Mouse (Mus musculus): ENCODE results near the gene Carnmt1. TPM values are rescaled to one million over a fixed set of nuclear protein-coding genes. Genes with fewer than 3 reads are reported as not detected.

Carnmt1 gene
- total RNA-seq (2017), result 6.6 to 20.4 TPM (median 15.4 TPM) in 3 replicates

DNA sequence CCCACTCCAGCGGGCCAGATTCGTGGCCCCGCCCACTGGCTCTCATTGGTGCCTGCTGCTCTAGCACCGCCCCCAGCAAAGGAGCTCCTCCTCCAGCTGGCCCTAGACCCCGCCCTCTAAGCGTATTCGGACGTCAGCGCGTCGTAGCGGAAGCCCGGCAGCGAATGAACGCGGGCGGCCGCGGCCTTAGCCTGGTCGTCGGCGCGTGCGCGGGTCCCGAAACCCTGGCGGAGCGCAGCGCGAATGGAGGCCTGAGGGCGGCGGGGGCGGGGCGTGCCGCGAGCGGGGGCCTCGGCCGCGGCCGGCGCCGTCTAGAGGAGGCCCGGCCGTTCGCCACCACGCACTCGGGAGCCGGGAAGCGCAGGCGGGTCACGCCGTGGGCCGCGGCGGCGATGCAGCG lies at the start of gene Carnmt1:
Gene Carnmt1, plus strand, starts transcription at position 157 of the 400 bp plus-strand sequence.
- ATAC-seq (replicated peaks; ENCODE audit: insufficient number of reproducible peaks, low FRiP score, low TSS enrichment, poor library complexity, severe bottlenecking), result peak; percentile 97

DNA sequence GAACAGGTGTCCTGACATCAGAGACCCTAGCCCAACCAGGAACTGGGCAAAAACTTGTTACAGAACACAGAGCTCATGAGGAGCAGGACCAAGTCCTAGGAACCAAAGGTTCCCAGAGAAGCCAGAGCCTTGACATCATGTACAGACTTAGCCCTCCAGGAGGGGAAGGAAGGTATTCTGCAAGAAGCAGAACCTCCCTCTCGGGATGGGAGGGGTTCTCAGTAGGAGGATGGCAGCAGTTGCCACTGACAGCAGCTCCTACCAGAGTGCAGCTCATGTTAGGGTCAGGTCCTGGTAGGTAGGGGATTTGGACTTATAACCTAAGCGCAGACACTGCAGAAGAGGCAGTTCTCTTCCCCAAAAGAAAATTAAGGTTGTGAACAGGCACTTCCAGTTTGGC lies 46.7 kb upstream of the Carnmt1 start:
- ATAC-seq (replicated peaks; ENCODE audit: insufficient number of reproducible peaks, low FRiP score, low TSS enrichment, poor library complexity, severe bottlenecking), result peak; percentile 52

DNA sequence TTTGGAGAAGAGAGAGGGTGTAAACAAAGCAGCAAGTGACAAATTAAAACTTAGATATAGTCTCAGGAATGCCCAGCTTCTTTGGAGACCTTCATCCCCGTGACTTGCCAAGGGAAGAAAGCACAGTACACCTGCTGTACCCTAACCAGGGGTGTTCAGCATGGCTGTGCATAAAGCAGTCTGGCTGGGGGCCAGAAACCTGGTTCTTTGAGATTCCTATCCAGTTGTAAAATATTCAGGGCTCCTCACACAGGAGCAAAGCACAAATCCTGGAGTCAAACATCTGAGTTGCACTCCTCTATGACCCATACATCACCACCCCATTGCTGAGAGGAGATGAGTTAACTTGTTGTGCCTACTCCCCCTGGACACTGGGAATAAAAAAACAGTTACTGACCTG lies 41.0 kb upstream of the Carnmt1 start:
- ATAC-seq (replicated peaks; ENCODE audit: insufficient number of reproducible peaks, low FRiP score, low TSS enrichment, poor library complexity, severe bottlenecking), result no peak

DNA sequence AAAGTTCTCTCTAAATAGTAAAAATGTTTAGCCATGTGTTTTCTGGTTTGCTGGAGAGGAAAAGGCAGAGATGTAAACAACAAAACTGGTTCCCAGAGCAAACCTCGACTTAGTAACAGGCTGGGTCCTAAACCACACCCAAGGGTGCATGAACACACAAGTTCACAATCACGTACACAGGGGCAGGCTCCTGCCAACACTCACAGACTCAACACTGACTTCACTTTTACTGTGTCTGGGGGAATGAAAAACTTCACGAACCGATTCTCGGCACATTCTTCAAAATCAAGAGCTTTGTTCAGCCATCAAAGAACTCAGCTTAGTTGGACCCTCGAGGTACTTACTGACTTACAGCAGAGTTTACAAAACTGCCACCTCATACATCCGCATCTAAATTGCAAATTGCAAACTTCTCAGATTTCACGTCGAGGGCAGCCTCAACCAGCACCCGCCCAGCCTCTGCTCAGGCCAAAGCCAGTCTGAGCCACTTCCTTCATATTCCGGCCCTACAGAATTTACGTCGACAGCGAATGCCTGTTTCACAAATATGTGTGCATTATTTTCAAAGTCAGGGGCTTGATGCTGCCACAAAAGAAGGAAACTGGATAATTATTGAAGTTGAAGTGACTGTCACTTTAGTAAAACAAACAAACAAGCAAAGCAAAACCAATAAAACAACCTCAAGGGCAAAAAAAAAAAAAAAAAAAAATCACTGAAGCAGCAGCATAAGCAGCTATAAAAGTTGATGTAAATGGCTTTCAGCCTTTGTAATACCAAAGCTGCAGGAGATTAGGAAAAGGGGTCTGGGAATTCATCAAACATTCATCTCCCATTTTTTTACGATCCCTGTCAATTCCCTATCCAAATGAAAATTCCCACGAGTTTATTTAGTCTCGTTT lies 40.1 kb upstream of the Carnmt1 start:
- peak; percentile 57 for ATAC-seq (replicated peaks; ENCODE audit: insufficient number of reproducible peaks, low FRiP score, low TSS enrichment, poor library complexity, severe bottlenecking)

DNA sequence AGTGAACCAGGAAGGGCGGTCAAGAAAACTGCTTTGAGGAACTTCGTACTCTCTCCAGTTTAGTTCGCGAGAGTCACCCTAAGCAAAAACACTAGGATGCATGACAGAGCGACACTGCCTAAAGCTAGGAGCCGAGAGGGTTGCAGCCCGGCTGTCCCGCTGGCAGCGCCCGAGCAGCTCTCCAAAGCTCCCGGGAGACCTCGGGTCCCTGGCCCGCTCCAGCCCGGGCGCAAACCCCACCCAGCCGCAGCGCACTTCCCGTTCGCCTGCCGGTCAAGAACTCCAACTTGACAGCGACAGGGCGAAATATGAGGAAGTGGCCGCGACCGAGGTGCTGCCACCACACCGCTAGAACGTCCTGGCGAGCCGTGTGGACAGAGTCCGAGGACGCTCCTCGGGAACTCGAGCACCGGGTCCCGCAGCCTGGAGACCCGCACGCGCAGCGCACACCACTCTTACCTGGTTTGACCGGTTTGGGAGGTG lies 39.4 kb upstream of the Carnmt1 start:
- ATAC-seq (replicated peaks; ENCODE audit: insufficient number of reproducible peaks, low FRiP score, low TSS enrichment, poor library complexity, severe bottlenecking), result peak; percentile 62

DNA sequence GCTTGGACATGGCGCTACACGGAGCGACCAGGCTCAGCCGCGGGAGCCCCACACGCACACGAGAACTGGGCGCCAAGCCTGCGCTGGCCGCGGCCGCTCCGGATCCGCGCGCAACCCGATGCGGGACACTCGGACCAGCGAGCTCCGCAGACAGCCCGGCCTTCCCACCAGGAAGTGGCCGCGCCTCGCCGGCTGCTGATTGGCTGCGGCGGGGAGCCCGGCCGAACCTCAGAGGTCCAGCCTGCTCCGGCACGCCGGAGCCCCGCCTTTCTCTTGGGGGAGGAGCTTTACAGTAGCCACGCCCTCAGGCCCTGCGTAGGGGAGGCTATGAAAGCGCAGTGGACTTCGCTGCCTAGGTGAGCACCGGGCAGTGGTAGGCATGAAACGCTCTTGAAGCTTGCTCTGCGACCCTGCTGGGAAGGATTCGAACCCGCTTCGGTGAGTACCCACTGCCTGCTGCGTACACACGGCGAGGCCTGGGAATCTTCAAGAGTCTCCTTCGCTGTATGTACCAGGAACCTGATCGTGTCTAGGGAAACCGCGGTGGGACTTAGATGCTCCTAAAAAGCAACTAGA lies 38.8 kb upstream of the Carnmt1 start, which contains the start of the genes Ostf1 and Nmrk1:
Gene Ostf1, minus strand, starts transcription at position 180 of the 576 bp plus-strand sequence.
Gene Nmrk1, plus strand, starts transcription at position 307 of the 576 bp plus-strand sequence.
- ATAC-seq (replicated peaks; ENCODE audit: insufficient number of reproducible peaks, low FRiP score, low TSS enrichment, poor library complexity, severe bottlenecking), result peak; percentile 92

DNA sequence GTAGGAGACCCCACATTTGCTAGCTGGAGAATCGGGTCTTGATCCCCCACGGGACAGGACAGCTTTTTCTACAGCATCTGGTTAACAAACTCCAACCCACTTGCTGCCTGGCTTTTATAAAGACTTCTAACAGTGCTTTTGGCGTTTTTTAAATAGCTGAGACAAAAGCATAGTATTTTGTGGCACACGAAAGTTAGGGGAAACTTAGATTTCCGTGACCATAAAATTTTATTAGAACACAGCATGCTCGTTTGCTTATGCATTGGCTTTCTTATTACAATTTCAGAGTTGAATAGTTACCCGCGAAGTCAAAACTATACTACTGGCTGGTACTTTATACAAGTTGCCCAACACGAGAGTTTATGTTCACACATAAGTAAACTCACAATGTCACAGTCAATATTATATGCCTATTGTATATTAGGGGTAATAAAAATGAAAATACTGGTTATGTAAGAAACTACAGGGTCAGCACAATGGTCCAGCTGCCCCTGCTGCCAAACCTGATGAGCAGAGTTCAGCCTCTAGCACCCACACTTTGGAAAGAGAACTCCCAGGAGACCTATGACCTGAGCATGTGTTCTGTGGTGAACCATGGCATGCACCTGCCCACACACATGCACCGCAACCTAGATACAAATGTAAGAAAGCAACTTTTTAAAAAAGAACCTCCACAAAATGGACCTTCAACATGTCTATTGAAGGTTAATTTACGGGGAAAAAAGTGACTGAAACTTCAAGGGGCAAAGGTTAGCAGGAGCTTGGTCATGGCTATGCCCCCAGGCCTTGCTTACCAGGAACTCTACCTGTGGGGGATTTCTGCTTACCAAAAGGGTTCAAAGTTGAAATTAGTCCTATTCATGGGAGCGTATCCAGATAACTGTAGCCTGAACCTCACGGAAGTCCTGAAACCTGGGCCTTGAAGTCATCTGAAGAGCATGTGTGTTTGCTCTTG lies 38.1 kb upstream of the Carnmt1 start:
- no peak for ATAC-seq (replicated peaks; ENCODE audit: insufficient number of reproducible peaks, low FRiP score, low TSS enrichment, poor library complexity, severe bottlenecking)

DNA sequence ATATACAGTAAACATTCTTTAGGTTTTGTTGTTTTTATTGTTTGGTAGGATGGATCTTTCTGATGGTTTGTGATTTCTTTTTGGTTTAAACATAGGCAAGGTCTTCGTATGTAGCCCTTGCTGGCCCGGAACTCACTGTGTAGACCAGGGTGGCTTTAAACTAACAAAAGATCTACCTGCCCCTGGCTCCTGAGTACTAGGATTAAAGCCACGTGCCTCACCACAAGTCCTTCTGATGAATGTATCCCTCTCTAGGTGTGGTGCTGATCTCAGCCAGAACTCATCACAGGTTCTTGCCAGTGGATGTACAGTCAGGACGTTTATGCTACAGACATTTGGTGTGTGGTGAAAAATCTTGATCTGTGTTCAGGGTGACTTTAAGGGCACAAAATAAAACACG lies 32.6 kb upstream of the Carnmt1 start:
- no peak for ATAC-seq (replicated peaks; ENCODE audit: insufficient number of reproducible peaks, low FRiP score, low TSS enrichment, poor library complexity, severe bottlenecking)

DNA sequence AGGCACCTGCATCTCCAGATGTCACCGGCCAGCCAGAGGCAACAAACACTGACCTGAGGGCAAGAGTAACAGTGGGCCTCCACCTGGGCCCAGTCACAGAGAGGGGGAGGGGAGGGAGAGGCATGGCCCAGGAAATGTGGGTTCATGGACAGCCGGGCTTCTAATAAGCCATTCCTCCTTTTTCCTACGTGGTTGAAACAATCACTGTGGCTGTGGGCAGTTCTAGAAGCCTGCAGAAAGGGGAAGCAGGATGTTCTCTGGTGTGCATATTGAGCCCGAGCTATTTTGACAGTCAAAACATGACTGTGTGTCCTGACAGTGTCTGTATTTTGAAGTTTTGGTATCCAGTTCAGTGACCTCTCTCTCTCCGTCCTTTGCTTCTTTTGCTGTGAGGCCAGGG lies 31.6 kb upstream of the Carnmt1 start:
- no peak for ATAC-seq (replicated peaks; ENCODE audit: insufficient number of reproducible peaks, low FRiP score, low TSS enrichment, poor library complexity, severe bottlenecking)

DNA sequence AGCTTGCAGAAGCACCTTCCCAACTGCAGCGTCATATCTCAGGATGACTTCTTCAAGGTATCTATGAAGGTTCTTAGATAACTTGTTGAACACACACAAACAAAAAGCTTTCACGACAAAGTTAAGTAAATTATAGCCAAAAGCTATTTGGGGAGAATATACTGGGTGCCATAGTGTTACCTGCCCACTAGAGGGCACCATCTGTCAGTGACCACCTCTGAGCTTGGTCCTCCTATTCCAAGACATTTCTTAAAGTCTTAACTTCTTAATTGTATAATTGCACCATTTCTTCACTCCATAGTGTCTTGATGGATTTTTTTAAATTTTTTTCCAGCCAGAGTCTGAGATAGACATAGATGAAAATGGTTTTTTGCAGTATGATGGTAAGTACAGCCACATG lies 31.0 kb upstream of the Carnmt1 start:
- no peak for ATAC-seq (replicated peaks; ENCODE audit: insufficient number of reproducible peaks, low FRiP score, low TSS enrichment, poor library complexity, severe bottlenecking)

GRCm38 (mm10) chr19:18641001-18641400 lies 29.6 kb upstream of the Carnmt1 start:
- ATAC-seq (replicated peaks; ENCODE audit: insufficient number of reproducible peaks, low FRiP score, low TSS enrichment, poor library complexity, severe bottlenecking), result no peak

DNA sequence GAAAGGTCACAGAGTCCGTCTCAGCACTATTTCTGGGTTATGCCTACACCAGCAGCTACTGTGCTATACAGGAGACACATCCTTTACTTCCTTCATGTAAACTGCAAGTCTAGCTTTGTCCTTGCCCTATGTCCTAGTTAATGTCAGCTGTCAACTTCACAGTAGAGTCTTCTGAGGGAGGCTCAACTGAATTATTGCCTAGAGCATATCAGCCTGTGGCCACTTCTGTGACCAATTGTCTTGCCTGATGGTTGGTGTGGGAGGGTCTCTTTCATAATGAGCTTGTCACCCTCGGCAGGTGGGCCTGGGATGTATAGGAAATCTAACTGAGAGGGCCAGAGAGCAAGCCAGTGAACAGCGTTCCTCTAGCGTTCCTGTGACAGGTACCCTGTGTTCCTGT lies 27.2 kb upstream of the Carnmt1 start:
- no peak for ATAC-seq (replicated peaks; ENCODE audit: insufficient number of reproducible peaks, low FRiP score, low TSS enrichment, poor library complexity, severe bottlenecking)

- ATAC-seq (replicated peaks; ENCODE audit: insufficient number of reproducible peaks, low FRiP score, low TSS enrichment, poor library complexity, severe bottlenecking), result no peak
Measured at GRCm38 (mm10) chr19:18644084-18644483, 26.5 kb upstream of the Carnmt1 start.

DNA sequence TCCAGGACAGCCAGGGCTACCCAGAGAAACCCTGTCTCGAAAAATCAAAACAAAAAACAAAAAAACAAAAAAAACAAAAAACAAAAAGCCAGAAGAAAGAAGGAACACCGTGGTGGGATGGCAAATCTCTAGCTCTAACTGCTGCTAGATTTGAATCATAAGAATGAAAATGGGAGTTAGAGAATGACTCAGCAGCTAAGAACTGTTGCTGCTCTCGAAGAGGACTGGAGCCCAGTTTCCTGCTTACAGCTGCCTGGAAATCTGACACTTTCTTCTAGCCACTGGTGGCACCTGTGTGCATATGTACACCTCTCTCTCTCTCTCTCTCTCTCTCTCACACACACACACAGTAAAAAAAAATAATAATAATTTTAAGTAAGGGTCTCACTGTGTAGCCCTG lies 24.2 kb upstream of the Carnmt1 start:
- no peak for ATAC-seq (replicated peaks; ENCODE audit: insufficient number of reproducible peaks, low FRiP score, low TSS enrichment, poor library complexity, severe bottlenecking)

- no peak for ATAC-seq (replicated peaks; ENCODE audit: insufficient number of reproducible peaks, low FRiP score, low TSS enrichment, poor library complexity, severe bottlenecking)
Measured at GRCm38 (mm10) chr19:18646853-18647420, 23.6 kb upstream of the Carnmt1 start.

- ATAC-seq (replicated peaks; ENCODE audit: insufficient number of reproducible peaks, low FRiP score, low TSS enrichment, poor library complexity, severe bottlenecking), result no peak
Measured at GRCm38 (mm10) chr19:18647775-18648557, 22.6 kb upstream of the Carnmt1 start.

DNA sequence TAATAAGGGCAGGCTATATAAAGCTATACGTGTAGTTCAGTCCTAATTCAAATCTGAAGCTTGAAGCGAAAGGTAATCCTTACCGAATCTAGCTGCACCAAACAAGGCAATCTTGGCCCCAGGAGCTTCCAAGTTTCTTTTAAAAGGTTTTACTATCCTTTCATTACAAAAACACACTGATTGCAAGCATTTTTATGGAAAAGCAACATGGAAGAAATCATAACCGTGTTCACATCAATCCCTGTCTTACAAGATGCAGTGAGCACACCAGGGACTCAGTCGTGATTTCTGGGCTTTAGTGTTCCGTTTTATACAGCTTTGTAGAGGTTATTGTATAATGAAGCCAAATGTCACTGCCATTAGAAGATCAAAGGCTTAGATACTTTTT lies 22.0 kb upstream of the Carnmt1 start:
- no peak for ATAC-seq (replicated peaks; ENCODE audit: insufficient number of reproducible peaks, low FRiP score, low TSS enrichment, poor library complexity, severe bottlenecking)

DNA sequence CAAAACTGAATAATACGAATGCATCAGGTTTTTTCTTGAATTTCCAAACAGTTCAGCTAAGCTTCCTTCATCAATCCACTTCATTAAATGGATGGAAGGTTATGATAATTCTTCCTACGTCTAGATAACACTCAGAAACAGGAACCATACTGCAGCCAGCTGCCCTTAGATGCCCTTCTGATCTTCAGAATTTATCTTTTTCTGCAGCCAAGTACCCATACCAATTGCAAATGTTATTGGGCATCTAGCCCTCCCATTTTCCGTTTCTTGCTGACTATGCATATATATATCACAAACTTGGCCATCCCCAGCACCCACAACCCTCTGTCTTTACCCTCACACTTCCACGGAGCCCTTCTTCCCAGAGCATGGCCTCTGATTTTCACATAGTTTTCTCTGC lies 20.6 kb upstream of the Carnmt1 start:
- ATAC-seq (replicated peaks; ENCODE audit: insufficient number of reproducible peaks, low FRiP score, low TSS enrichment, poor library complexity, severe bottlenecking), result no peak

All from monocyte, adult 5-6 weeks (primary cell).